Mouse (Mus musculus) 3T3-L1 (cell line): ENCODE measurements around the gene Echs1.
A peak's percentile ranks its signal among the peaks of the same experiment; 100 is the strongest.

Experiments used
- DNase-seq: peaks from one replicate; pipeline ENCODE4 v3.0.0-alpha.2; 2015; ENCODE audit warnings: low read depth, low spot score

The Echs1 gene

DNA sequence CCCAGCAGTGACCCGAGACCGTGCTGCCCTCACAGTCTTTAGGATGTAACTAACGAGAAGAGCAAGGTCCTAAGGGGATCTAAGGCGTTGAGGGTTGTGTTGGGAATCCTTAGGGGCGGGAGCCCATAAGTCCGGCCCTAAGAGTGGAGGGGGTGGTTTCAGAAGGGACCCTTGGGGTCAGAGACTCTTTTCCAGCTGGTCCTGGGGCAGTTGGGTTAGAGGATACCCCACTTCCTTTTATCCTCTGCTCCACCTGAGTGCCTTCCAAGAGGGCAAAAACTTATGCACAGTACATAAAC lies 54.5 kb downstream of the Echs1 start:
- DNase-seq, result no peak

DNA sequence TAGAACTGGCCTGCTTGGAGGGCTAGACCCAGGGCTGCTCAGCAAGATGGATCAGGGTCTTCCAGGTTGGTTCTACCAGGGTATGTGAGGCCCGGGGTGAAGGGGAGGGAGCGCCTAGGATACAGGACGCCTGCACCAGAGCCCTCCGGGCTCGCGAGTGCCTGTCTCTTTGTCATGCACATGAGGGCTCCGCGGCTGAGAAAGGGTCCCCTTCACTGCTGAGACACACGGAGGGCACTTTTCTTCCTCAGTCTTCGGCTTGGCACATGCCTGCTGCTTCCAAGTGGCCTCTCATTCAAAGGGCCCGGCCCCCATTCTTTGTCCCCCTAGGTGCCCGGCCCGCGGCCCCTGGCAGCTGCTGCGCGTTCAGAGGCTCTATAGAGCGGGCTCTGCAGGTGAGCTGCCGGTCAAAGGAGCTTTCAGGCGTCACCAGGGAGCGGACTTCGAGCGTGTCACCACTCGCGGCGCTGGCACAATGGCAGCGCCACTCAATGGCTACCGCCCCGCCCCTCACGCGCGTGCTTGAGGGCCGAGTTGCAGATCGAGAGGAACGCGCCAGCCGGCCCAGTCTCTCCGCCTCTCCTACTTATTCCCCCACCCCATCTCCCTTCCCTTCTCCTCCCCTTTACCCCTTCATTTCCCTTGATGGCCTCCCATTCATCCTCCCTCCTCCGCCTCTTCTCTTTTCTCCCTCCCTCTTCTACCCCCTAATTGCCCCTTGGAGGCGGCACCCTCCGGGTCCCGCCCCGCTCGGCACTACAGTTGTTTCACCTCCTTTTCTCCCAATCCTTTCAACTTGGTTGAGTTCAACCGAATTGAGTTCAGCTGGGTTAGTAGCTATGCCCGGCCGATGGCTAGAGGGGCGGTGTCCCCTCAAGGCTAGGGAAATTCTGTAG lies 55.1 kb downstream of the Echs1 start:
- no peak for DNase-seq

DNA sequence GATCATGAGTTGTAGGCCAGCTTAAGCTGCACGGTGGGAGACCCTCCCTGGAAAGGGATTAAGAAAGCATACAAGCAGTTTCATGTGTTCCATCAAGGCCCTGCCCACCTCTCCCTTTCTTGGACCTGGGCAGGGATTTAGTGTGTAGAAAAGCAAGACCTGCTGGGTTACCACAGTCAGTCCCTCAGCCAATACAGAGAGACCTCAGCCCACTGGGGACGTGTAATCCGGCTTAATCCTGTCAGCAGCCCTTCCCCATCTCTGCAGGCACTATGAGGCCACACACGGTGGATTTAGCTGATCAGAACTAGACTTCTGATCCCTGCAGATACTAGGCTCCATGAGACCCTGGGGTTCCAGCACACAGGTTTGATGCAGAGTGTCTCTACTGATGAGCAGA lies 56.7 kb downstream of the Echs1 start:
- no peak for DNase-seq

DNA sequence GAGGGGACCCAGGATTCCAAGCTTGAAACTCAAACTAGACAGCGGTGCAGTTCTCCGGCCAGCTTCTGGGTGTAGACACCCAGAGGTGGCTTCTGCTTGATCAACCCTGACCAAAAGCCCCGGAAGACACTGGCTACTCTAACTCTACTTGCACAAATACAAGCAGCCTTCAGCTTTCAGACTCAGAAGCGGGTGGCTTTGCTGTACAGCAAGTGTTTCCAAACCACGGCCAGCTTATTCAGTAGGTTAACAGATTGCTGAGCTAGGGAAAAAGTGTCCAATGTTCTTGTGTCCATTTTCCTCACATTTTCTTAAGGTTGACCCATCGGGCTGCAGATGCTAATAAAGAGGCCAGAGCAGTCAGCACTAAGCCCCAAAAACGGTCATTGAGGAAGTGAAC lies 57.7 kb downstream of the Echs1 start:
- no peak for DNase-seq

DNA sequence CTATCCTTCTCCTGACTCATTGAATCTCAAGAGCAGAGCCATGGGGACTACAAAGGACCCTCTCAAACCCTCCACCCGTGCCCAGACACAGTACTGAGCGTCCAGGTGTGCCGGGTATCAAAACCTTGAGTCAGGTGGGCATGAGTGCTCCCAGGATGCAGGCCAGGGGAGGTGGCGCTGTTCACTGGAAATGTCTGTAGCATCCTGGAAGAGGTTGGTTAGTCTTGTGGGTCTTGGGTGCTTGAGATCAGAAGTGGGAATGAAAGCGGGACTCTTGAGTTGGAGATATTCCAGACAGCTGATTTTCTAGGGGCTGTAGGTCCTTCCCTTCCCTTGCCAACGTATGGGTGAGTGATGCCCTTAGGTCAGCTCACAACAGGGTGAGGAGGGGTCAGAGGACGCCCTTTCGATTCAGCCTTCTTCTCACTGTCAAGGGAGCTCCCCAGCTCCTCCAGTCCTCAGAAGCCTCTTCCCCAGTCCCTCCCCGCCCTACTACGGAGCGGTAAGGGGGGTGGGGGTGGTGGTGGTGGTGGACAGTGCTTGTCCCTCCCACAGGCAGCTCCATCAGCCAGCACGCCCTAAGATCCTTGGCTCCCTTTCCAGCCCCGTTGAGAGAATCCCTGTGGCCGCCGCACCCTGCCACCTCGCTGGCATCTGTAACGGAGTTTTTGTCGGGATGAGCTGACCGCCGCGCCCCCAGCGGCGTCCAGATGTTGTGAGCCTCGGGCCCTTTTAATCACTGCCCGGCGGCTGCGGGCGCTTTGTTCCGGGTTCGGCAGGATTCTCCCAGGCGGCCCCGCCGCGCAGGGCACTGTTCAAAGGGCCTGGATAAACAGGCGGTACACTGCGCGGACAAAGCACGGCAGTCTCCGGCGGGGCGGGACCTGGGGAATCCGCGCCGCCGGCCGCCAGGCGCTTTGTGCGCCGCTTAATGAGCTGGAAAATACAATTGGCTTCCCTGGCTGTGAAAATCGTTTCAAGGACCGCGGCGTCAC lies 58.6 kb downstream of the Echs1 start:
- DNase-seq, result peak; percentile 34
